Mouse (Mus musculus): ENCODE measurements around the gene Abcc4. TPM values are rescaled to one million over a fixed set of nuclear protein-coding genes. Genes with fewer than 3 reads are reported as not detected.

Abcc4 gene
- polyA plus RNA-seq, 1 experiment = 7.7 TPM

DNA sequence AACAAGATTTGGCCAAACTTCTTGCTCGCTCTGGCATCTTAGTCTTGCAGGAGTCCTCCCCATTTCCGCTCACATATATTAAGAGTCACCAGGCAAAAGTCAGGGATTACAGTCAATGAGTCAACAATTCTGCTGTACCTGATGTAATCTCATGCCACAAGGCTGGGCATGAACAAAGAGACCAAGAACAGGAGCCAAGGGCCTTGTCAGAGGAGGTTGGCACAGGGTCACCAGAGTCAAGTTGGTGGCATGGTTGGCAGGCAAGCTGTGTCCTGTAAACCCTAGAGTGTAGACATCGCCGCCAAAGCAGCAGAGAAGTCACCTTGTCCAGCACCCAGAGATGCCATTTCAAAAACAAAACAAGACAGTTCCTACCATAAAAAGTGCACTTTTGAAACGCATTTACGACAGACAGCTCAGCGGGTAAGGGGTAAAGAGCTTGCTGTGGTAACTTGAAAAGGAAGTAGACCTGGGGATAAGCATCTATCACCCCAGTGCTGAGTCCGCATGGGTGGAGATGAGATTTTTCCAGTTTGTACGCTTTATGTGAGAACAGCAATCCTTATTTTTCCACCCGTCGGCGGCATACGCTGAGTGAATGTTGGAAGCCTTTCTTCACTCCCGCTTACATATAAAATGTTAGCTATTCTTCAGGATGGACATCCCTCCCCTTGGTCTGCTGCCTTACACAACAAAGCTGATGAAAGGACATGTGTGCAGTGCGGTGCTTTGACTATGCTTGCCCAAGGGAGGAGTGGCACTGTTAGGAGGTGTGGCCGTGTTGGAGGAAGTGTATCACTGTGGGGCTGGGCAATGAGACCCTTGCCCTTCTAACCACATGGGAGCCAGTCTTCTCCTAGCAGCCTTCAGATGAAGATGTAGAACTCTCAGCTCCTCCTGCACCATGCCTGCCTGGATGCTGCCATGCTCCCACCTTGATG is 10.6 kb upstream of the Abcc4 start:
- 60% methylated on average over 16 of the region's 16 CpGs for WGBS
- no peak for TF ChIP-seq POLR2A (IDR thresholded peaks at IDR 0.05; ENCODE audit: borderline replicate concordance, control insufficient read depth, low read depth, low read length)
- H3K27ac ChIP-seq (ENCODE audit: control insufficient read depth, insufficient read depth, low read depth, low read length, poor library complexity) = peak overlapping the region; percentile 11; the same call in 1 of the 2 replicates
- no peak overlapping the region for H3K4me3 ChIP-seq (replicated peaks; ENCODE audit: control insufficient read depth, low read depth, low read length)
- H3K4me1 ChIP-seq (ENCODE audit: control insufficient read depth, insufficient read depth, low read length) = peaks cover 1% of the 10 kb centered on the region; the same call in 1 of the 2 replicates

DNA sequence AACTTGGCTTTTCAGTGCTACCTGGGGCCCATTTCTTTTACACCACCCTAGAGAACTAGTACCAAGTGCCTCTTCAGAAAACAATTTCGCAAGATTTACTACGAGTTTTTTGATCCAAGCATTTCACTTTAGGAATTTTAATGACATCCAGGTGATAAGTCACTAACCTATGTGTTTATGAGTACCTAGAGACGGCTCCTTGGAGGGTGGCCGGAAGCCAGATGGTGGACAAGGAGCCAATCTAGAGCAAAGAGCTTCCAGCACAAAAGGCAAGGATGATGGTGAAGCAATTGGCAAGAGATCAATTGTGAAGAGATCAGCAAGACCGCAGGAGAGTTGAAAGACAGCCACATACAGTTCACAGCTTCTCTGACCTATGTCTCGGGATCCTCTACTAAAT is 8.7 kb upstream of the Abcc4 start:
- no peak for TF ChIP-seq POLR2A (IDR thresholded peaks at IDR 0.05; ENCODE audit: borderline replicate concordance, control insufficient read depth, low read depth, low read length)
- TF ChIP-seq CTCF (IDR thresholded peaks at IDR 0.05; ENCODE audit: control insufficient read depth, insufficient read depth, low read length) = no peak
- Histone ChIP-seq H3K4me3 (replicated peaks; ENCODE audit: control insufficient read depth, low read depth, low read length) (no peak overlapping the region), H3K27ac (ENCODE audit: control insufficient read depth, insufficient read depth, low read depth, low read length, poor library complexity) (no peak overlapping the region), H3K4me1 (ENCODE audit: control insufficient read depth, insufficient read depth, low read length) (peaks cover 4% of the 10 kb centered on the region; the same call in 1 of the 2 replicates)
- WGBS = 82% methylated on average over 6 of the region's 6 CpGs

DNA sequence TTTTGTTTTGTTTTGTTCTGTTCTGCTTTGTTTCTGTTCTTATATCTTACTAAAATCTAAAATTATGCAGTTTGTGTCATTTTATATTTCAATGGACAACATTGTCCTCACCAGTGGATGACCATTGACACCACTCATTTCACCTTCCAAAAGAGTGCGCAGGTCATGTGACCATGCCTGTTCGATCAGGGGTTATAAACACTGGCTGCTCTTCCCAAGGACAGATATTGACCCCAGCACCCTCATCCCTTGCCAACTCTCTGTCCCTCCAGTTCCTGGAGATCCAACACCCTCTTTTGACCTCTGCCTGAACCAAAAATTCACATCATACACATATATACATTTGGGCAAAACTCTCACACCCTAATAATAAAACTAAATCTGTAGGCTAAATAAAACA is 8.3 kb upstream of the Abcc4 start:
- WGBS = 92% methylated on average over 2 of the region's 2 CpGs
- H3K4me1 ChIP-seq (ENCODE audit: control insufficient read depth, insufficient read depth, low read length) = peaks cover 4% of the 10 kb centered on the region; the same call in 1 of the 2 replicates

DNA sequence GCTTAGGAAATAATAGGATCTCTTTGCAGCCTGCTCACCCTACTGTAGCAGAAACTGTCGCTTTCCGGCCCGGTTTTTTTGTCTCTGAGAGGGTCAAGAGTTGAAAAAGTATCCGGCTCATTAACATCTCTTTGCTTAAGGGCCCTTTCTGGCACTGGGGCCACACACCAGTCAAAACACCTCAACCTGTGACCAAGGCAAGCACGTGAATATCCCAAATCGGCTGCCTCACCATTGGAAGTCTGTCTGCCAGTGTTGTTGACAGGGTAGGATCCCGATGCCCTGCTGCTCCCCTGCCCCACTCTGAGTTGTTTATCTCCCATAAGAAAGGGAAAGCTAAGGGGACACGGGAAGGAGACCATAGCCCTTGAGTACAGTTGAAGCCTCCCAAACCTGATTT is 7.8 kb upstream of the Abcc4 start:
- WGBS = 55% methylated on average over 8 of the region's 8 CpGs
- TF ChIP-seq POLR2A (IDR thresholded peaks at IDR 0.05; ENCODE audit: borderline replicate concordance, control insufficient read depth, low read depth, low read length) (no peak), CTCF (IDR thresholded peaks at IDR 0.05; ENCODE audit: control insufficient read depth, insufficient read depth, low read length) (no peak)
- Histone ChIP-seq H3K27ac (ENCODE audit: control insufficient read depth, insufficient read depth, low read depth, low read length, poor library complexity) (no peak overlapping the region), H3K4me1 (ENCODE audit: control insufficient read depth, insufficient read depth, low read length) (peaks cover 4% of the 10 kb centered on the region; the same call in 1 of the 2 replicates), H3K4me3 (replicated peaks; ENCODE audit: control insufficient read depth, low read depth, low read length) (no peak overlapping the region)

More for the DNA sequence above, 8.3 kb upstream of the Abcc4 start:
- H3K27ac ChIP-seq (ENCODE audit: control insufficient read depth, insufficient read depth, low read depth, low read length, poor library complexity) = no peak overlapping the region
- no peak for TF ChIP-seq CTCF (IDR thresholded peaks at IDR 0.05; ENCODE audit: control insufficient read depth, insufficient read depth, low read length)
- no peak for TF ChIP-seq POLR2A (IDR thresholded peaks at IDR 0.05; ENCODE audit: borderline replicate concordance, control insufficient read depth, low read depth, low read length)
- H3K4me3 ChIP-seq (replicated peaks; ENCODE audit: control insufficient read depth, low read depth, low read length) = no peak overlapping the region

DNA sequence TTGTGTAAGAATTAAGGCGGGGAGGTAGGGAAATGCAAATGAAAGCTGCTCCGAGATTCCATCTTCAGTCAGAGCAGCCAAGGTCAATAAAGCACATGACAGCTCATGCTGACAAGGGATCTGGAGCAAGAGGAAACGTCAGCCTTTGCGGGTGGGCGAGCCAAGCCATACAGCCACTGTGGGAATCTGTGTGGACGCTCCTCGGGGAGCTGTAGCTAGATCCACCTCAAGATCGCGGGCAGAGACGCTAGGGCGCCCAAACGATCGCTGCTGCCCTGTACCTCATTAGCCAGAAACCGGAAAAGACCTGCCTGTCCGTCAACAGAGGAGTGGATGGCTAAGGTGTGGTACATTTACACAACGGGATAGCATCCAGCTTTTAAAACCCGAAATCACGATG is 7.4 kb upstream of the Abcc4 start:
- no peak overlapping the region for H3K27ac ChIP-seq (ENCODE audit: control insufficient read depth, insufficient read depth, low read depth, low read length, poor library complexity)
- 9% methylated on average over 18 of the region's 18 CpGs for WGBS
- peaks cover 4% of the 10 kb centered on the region; the same call in 1 of the 2 replicates for H3K4me1 ChIP-seq (ENCODE audit: control insufficient read depth, insufficient read depth, low read length)
- TF ChIP-seq CTCF (IDR thresholded peaks at IDR 0.05; ENCODE audit: control insufficient read depth, insufficient read depth, low read length) (no peak), POLR2A (IDR thresholded peaks at IDR 0.05; ENCODE audit: borderline replicate concordance, control insufficient read depth, low read depth, low read length) (no peak)
- no peak overlapping the region for H3K4me3 ChIP-seq (replicated peaks; ENCODE audit: control insufficient read depth, low read depth, low read length)

DNA sequence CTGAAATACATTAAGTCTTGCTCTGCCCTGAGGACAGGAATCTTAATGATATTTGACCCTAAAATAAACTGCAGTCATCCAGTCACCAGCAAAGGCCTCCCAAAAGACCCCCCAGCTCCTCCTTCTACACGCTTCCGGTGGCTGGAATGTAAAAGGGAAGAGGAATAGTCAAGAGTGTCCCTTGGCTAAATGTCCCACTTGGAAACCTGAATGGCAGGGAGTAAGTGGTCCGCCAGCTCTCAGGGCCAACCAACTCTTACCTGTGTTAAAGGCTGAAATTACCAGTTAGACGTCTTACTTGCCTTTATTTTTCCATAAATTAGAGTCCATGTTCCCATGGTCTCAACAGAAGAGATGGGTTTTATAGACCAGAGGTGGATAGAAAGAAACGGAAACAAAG is 6.9 kb upstream of the Abcc4 start:
- no peak overlapping the region for H3K4me3 ChIP-seq (replicated peaks; ENCODE audit: control insufficient read depth, low read depth, low read length)
- H3K27ac ChIP-seq (ENCODE audit: control insufficient read depth, insufficient read depth, low read depth, low read length, poor library complexity) = no peak overlapping the region
- 82% methylated on average over 5 of the region's 5 CpGs for WGBS
- TF ChIP-seq POLR2A (IDR thresholded peaks at IDR 0.05; ENCODE audit: borderline replicate concordance, control insufficient read depth, low read depth, low read length) (no peak), CTCF (IDR thresholded peaks at IDR 0.05; ENCODE audit: control insufficient read depth, insufficient read depth, low read length) (no peak)
- H3K4me1 ChIP-seq (ENCODE audit: control insufficient read depth, insufficient read depth, low read length) = peaks cover 4% of the 10 kb centered on the region; the same call in 1 of the 2 replicates

DNA sequence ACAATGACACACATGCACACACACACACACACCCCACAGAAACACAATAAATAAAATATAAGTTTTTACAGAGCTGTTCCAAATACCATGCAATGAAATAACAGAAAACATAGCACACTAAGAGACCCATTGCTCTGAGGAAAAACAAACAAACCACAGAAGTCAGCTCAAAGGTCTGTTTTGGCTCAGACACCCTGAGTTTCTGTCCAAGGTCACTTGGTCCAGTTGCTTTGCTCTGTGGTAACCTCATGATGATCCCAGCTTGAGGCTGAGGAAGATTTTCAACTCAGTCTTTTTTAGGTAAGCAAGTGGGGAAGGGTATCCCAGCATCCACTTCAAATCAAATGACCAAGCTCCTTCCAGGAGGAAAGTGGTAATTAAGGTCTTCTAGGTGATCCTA is 4.9 kb upstream of the Abcc4 start:
- Histone ChIP-seq H3K4me1 (ENCODE audit: control insufficient read depth, insufficient read depth, low read length) (peaks cover 2% of the 10 kb centered on the region; the same call in 1 of the 2 replicates), H3K4me3 (replicated peaks; ENCODE audit: control insufficient read depth, low read depth, low read length) (no peak overlapping the region), H3K27ac (ENCODE audit: control insufficient read depth, insufficient read depth, low read depth, low read length, poor library complexity) (no peak overlapping the region)
- TF ChIP-seq CTCF (IDR thresholded peaks at IDR 0.05; ENCODE audit: control insufficient read depth, insufficient read depth, low read length) = no peak
- TF ChIP-seq POLR2A (IDR thresholded peaks at IDR 0.05; ENCODE audit: borderline replicate concordance, control insufficient read depth, low read depth, low read length) = no peak

DNA sequence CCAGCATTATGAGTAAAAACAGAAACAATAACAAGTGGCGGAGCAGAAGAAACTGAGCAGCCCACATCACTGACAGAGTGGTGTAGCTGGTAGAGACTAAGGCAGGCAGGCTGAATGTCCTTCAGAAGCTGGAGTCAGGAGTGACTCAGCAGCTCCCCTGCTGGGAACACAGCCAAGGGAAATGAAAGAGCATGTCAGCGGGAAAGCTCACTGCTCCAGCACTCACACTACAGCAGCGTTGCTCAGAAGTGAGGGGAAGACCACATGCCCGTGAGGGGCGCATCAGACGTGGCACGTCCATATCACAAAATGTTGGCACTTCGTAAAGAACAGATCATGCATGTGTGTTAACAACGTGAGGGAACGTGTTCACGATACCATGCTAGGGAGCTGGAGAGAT is 3.7 kb upstream of the Abcc4 start:
- Histone ChIP-seq H3K4me3 (replicated peaks; ENCODE audit: control insufficient read depth, low read depth, low read length) (peak overlapping the region; percentile 46), H3K27ac (ENCODE audit: control insufficient read depth, insufficient read depth, low read depth, low read length, poor library complexity) (no peak overlapping the region), H3K4me1 (ENCODE audit: control insufficient read depth, insufficient read depth, low read length) (peaks cover 2% of the 10 kb centered on the region; the same call in 1 of the 2 replicates)
- 3% methylated on average over 11 of the region's 11 CpGs for WGBS
- TF ChIP-seq POLR2A (IDR thresholded peaks at IDR 0.05; ENCODE audit: borderline replicate concordance, control insufficient read depth, low read depth, low read length) (no peak), CTCF (IDR thresholded peaks at IDR 0.05; ENCODE audit: control insufficient read depth, insufficient read depth, low read length) (peak; percentile 56)
